Mouse (Mus musculus): ENCODE data around the gene Pcsk5. TPM values are rescaled to one million over a fixed set of nuclear protein-coding genes. Genes with fewer than 3 reads are reported as not detected.

Gene Pcsk5
- polyA plus RNA-seq, 1 experiment from 2014 or later: 7.7 TPM

- H3K9ac ChIP-seq (replicated peaks): no peak overlapping the region
- H3K4me1 ChIP-seq: peaks cover 8% of the 10 kb centered on the region
- H3K27me3 ChIP-seq: 0 out of 2 replicates have a peak, but pooled peaks cover 5% of the 10 kb centered on the region
- WGBS: 90% methylated on average over 4 of the region's 4 CpGs
- H3K4me2 ChIP-seq (replicated peaks): no peak overlapping the region
- peaks cover 25% of the 10 kb centered on the region for H3K36me3 ChIP-seq
- no peak for ATAC-seq (replicated peaks)
- no peaks in the 10 kb centered on the region for H3K9me3 ChIP-seq
- H3K27ac ChIP-seq (replicated peaks): no peak overlapping the region
- H3K4me3 ChIP-seq: no peak overlapping the region
These were observed 440.6 kb downstream of the Pcsk5 start for GRCm38 (mm10) chr19:17396802-17397201.

GRCm38 (mm10) chr19:17393841-17394591, 443.4 kb downstream of the Pcsk5 start, which contains the start of gene Rfk:
TSS of gene Rfk (plus strand) at chr19:17394043.
- peaks cover 8% of the 10 kb centered on the region for H3K4me1 ChIP-seq
- peak within 1 kb of the TSS; percentile 63 for H3K4me3 ChIP-seq
- H3K27ac ChIP-seq (replicated peaks): no peak within 1 kb of the TSS; the same call in 1 of the 2 replicates
- no peaks in the 10 kb centered on the region for H3K9me3 ChIP-seq
- under 1% methylated on average over 83 of the region's 83 CpGs for WGBS
- peak within 1 kb of the TSS; percentile 49 for H3K4me2 ChIP-seq (replicated peaks)
- H3K36me3 ChIP-seq: peaks cover 7% of the 10 kb centered on the region
- H3K9ac ChIP-seq (replicated peaks): peak within 1 kb of the TSS; percentile 73
- peak; percentile 98 for ATAC-seq (replicated peaks)
- 0 out of 2 replicates have a peak, but pooled peaks cover 5% of the 10 kb centered on the region for H3K27me3 ChIP-seq

DNA sequence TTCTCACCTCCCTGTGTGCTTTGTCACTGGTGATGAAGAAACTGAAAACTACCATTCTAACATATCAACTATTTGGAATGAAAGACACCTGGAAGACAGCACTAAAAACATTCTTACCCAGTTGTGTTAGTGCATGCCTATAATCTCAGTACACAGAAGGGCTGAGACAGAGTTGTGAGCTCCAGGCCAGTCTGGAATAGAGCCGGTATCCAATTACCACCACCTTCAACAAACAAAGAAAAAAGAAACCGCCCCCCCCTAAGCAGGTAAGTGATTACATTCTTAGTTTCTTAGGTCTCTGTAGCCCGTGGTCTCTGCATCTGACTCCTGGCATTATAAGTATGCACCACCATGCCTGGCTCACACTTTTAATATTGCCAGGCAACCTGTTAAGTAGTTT, 444.6 kb downstream of the Pcsk5 start:
- no peak for ATAC-seq (replicated peaks)
- H3K36me3 ChIP-seq: no peaks in the 10 kb centered on the region
- no peaks in the 10 kb centered on the region for H3K9me3 ChIP-seq
- peaks cover 8% of the 10 kb centered on the region for H3K4me1 ChIP-seq
- H3K27ac ChIP-seq (replicated peaks): no peak overlapping the region
- no peak overlapping the region for H3K9ac ChIP-seq (replicated peaks)
- H3K27me3 ChIP-seq: 0 out of 2 replicates have a peak, but pooled peaks cover 5% of the 10 kb centered on the region
- H3K4me3 ChIP-seq: no peak overlapping the region
- H3K4me2 ChIP-seq (replicated peaks): no peak overlapping the region
- 13% methylated on average over 3 of the region's 3 CpGs for WGBS

DNA sequence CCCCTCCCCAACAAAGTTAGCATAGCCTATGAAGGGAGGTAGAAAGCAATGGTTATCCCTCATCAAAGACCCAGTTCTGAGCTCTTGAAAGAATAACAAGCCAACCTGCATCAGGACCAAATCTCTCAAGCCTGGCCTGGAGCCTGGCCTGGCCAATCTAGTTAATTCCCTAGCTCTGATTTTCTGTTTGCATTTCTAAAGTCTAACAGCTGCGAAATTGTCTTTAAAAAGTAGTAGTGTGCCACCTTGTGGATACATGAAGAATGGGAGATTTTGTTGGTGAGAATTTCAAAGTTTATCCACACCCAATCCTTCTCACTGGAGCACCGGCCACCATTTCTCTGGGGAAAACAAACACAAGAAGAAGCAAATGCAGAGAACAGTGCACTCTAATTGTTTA, 449.0 kb downstream of the Pcsk5 start:
- Histone ChIP-seq H3K4me3 (no peak overlapping the region), H3K27ac (replicated peaks) (no peak overlapping the region), H3K9ac (replicated peaks) (no peak overlapping the region), H3K9me3 (no peaks in the 10 kb centered on the region), H3K36me3 (no peaks in the 10 kb centered on the region), H3K4me2 (replicated peaks) (no peak overlapping the region), H3K4me1 (no peaks in the 10 kb centered on the region; the same call in 1 of the 2 replicates), H3K27me3 (0 out of 2 replicates have a peak, but pooled peaks cover 5% of the 10 kb centered on the region)
- peak; percentile 51 for ATAC-seq (replicated peaks)
- 22% methylated on average over 2 of the region's 2 CpGs for WGBS

DNA sequence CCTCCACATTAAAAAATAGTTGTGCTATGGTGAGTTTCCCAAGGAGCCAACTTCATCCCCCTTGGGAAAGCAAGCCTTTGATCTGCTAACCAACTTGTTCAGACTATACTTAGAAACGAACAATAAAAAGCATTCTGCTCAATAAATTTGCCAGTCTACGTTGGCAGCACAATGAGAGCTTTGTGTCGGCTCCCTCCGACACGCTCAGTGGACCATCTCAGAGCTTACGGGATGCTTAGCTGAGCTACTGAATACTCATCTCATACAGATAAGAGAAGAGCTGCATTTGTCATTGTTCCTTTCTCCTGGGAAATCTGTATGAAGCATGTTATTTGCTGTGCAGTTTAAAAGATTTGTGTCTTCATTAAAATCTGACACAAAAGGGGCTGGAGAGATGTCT, 451.0 kb downstream of the Pcsk5 start:
- no peak overlapping the region for H3K27ac ChIP-seq (replicated peaks)
- H3K4me3 ChIP-seq: no peak overlapping the region
- H3K36me3 ChIP-seq: no peaks in the 10 kb centered on the region
- H3K9ac ChIP-seq (replicated peaks): no peak overlapping the region
- no peak overlapping the region for H3K4me2 ChIP-seq (replicated peaks)
- no peaks in the 10 kb centered on the region for H3K27me3 ChIP-seq
- no peaks in the 10 kb centered on the region for H3K4me1 ChIP-seq
- H3K9me3 ChIP-seq: no peaks in the 10 kb centered on the region
- WGBS: 14% methylated on average over 6 of the region's 6 CpGs
- no peak for ATAC-seq (replicated peaks)

DNA sequence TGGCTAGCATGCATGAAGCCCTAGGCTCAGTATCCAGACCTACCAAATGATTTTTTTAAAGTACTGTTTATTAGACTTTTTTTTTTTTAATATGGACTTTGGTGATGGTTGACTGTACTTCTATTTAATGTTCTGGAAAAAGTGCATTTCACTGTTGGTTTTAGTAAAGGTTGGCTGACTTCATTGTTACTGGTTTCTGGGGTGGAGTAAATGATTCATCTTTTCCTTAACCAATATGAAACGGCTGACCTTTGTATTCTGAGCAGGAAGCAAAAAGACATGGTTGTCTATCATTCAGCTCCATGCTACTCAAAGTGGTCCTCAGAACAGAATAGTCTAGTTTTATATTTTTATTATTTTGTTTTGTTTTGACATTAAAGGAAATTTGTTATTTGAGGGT, 452.0 kb downstream of the Pcsk5 start:
- no peak overlapping the region for H3K27ac ChIP-seq (replicated peaks)
- no peak overlapping the region for H3K9ac ChIP-seq (replicated peaks)
- H3K27me3 ChIP-seq: no peaks in the 10 kb centered on the region
- no peak overlapping the region for H3K4me2 ChIP-seq (replicated peaks)
- no peak overlapping the region for H3K4me3 ChIP-seq
- H3K36me3 ChIP-seq: no peaks in the 10 kb centered on the region
- H3K4me1 ChIP-seq: no peaks in the 10 kb centered on the region
- H3K9me3 ChIP-seq: no peaks in the 10 kb centered on the region
- 77% methylated on average over 1 of the region's 1 CpGs for WGBS
- ATAC-seq (replicated peaks): no peak

- Histone ChIP-seq H3K36me3 (no peaks in the 10 kb centered on the region), H3K27me3 (no peaks in the 10 kb centered on the region), H3K4me1 (no peaks in the 10 kb centered on the region), H3K4me3 (no peak overlapping the region), H3K9ac (replicated peaks) (no peak overlapping the region), H3K27ac (replicated peaks) (no peak overlapping the region), H3K4me2 (replicated peaks) (no peak overlapping the region), H3K9me3 (no peaks in the 10 kb centered on the region)
- WGBS: 97% methylated on average over 4 of the region's 4 CpGs
- no peak for ATAC-seq (replicated peaks)
These were observed 452.4 kb downstream of the Pcsk5 start for GRCm38 (mm10) chr19:17385022-17385421.

DNA sequence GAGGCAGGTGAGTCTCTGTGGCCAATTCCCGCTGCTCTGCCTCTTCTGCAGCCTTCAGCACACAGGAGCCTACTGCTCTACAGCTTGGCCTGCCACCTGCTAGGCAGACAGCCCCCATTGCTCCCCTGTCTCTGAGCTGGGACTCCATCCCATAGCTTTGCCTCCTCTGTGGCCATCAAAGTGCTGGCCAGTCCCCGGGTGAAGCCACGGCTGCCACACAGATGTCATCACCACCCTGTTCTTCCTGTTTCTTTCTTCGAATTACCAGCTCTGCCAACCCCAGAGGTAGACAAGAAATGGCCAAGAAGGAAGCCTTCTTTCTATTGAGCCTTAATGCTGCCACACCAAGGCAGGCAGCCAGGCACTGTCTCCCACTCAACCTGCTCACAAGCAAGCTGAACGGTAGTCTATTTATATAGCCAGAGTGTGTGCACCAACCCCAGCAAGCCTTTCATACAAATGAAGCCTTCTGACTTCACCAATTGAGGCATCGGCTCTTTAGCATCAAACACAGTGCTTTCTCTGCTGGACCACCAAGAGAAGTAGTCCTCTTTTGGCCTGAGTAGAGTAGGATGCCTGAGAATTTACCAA, 454.5 kb downstream of the Pcsk5 start:
- ATAC-seq (replicated peaks): no peak
- H3K36me3 ChIP-seq: no peaks in the 10 kb centered on the region
- no peaks in the 10 kb centered on the region for H3K9me3 ChIP-seq
- no peaks in the 10 kb centered on the region for H3K27me3 ChIP-seq
- WGBS: 84% methylated on average over 6 of the region's 6 CpGs
- H3K27ac ChIP-seq (replicated peaks): no peak overlapping the region
- no peak overlapping the region for H3K4me3 ChIP-seq
- H3K4me2 ChIP-seq (replicated peaks): no peak overlapping the region
- no peaks in the 10 kb centered on the region for H3K4me1 ChIP-seq
- H3K9ac ChIP-seq (replicated peaks): no peak overlapping the region
